Mouse (Mus musculus) heart, embryonic 12.5 days (tissue): ENCODE results near the gene Zbtb44. TPM values are rescaled to one million over a fixed set of nuclear protein-coding genes. Genes with fewer than 3 reads are reported as not detected.

ENCODE experiments used
- ATAC-seq: fragments of 200-750 bp; cut with Nextera tagmentation; 2 replicates; pipeline ENCODE4 v1.8.0; 2017; ENCODE audit warnings: moderate TSS enrichment, moderate library complexity; ENCODE audit not compliant: insufficient number of reproducible peaks, low FRiP score
- H3K27ac ChIP-seq: fragments of 300-500 bp; sonication (generic); 2 replicates; pipeline ENCODE4 v1.5.1; 2016; ENCODE audit warnings: mild to moderate bottlenecking, moderate library complexity; ENCODE audit not compliant: poor library complexity, severe bottlenecking
- H3K27me3 ChIP-seq: fragments of 300-500 bp; sonication (generic); replicated peaks from 2 replicates; pipeline ENCODE4 v1.6.1; 2016; ENCODE audit warnings: mild to moderate bottlenecking, moderate library complexity
- H3K36me3 ChIP-seq: fragments of 300-500 bp; sonication (generic); 2 replicates; pipeline ENCODE4 v1.6.1; 2016; ENCODE audit warnings: mild to moderate bottlenecking, moderate library complexity
- H3K4me1 ChIP-seq: fragments of 300-500 bp; sonication (generic); replicated peaks from 2 replicates; pipeline ENCODE4 v1.6.1; 2016; ENCODE audit warnings: mild to moderate bottlenecking
- H3K4me2 ChIP-seq: fragments of 300-500 bp; sonication (generic); 2 replicates; pipeline ENCODE4 v1.6.1; 2016; ENCODE audit warnings: mild to moderate bottlenecking, moderate library complexity
- H3K4me3 ChIP-seq: fragments of 300-500 bp; sonication (generic); 2 replicates; pipeline ENCODE4 v1.5.1; 2016; ENCODE audit warnings: mild to moderate bottlenecking
- H3K9ac ChIP-seq: fragments of 300-500 bp; sonication (generic); 2 replicates; pipeline ENCODE4 v1.6.1; 2016; ENCODE audit warnings: mild to moderate bottlenecking, moderate library complexity
- H3K9me3 ChIP-seq: fragments of 300-500 bp; sonication (generic); replicated peaks from 2 replicates; pipeline ENCODE4 v1.6.1; 2016; ENCODE audit warnings: mild to moderate bottlenecking, moderate library complexity
- WGBS: fragments of 180-500 bp; shearing (Covaris S2); methylation state at CpG from one replicate; pipeline ENCODE4 v1.1.7; 2016; 5-methylcytosine and 5-hydroxymethylcytosine counted together
- polyA plus RNA-seq: library from polyadenylated mRNA; unstranded; fragments of >200 nt; fragmentation: Nextera tagmentation; extraction: Ambion mirVana; gene quantifications from 2 replicates; pipeline ENCODE4 v1.2.1, GENCODE M21; 2016

Gene Zbtb44
- polyA plus RNA-seq, 1 experiment from 2014 or later: 9.1 TPM

DNA sequence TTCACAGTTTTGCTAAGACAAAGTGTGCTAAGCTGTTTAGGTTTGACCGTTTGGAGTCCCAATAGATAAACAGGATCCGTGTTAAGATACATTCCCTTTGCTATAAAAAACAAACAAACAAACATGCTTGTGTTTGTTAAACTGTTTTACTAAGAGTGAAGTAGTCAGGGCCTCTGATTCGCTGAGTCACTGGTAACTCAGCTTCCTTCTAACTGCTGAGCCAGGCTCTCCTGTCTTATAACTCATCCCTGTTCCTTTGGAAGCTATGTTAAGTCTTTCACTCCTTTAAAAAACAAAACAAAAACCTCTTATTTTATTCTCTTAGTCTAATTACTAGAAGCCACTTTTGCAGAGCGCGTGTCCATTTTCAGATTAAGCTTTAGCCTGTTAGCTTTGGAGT is 41.8 kb downstream of the Zbtb44 start:
- no peak overlapping the region for H3K9ac ChIP-seq
- H3K9me3 ChIP-seq: no peaks in the 10 kb centered on the region
- ATAC-seq: no peak
- no peak overlapping the region for H3K4me2 ChIP-seq
- peaks cover under 1% of the 10 kb centered on the region; the same call in 1 of the 2 replicates for H3K4me1 ChIP-seq
- H3K27me3 ChIP-seq: no peaks in the 10 kb centered on the region
- 85% methylated on average over 5 of the region's 5 CpGs for WGBS
- no peak overlapping the region for H3K4me3 ChIP-seq
- no peak overlapping the region for H3K27ac ChIP-seq
- H3K36me3 ChIP-seq: peaks cover 13% of the 10 kb centered on the region

DNA sequence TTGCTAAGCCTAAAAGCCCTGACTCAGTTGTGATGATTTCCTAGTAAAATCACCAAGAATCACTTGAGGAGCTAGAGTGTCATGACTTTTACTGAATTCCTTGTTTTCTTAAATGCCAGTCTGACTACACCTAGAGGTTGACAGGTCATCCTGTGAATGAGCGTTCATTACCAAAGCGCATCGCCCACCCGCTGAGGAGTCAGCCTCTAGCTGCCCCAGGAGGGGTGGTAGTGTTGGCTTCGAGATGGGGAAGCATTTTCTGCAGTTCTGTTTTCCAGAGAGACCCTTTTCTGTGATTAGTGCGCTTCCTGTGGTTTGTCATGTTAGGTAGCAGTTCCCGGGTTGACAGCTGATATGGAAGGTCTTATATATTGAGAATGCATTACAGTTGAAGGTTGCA is 43.4 kb downstream of the Zbtb44 start:
- H3K27me3 ChIP-seq: no peaks in the 10 kb centered on the region
- ATAC-seq: no peak
- WGBS: 67% methylated on average over 7 of the region's 7 CpGs

DNA sequence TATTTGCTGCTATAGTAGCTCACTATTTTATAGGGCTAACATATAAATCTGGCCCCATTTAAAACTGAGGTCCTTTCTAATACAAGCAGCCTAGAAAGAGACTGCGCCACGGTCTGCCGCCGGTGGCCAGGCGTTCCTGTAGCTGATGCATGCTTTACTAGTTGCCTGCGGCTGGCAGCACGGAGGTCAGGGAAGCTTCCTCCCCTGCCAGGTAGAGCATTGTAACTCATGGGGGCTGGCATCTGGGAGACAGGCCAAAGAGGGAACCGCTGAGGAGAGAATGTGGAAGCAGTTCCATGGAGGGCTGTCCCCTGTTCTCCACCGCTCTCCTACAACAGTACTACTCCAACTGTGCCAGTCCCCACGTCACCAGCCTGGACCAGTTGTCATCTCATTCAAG is 44.4 kb downstream of the Zbtb44 start:
- WGBS: 92% methylated on average over 10 of the region's 10 CpGs
- H3K4me3 ChIP-seq: no peak overlapping the region

More for the DNA sequence above, 43.4 kb downstream of the Zbtb44 start:
- H3K27ac ChIP-seq: no peak overlapping the region
- no peak overlapping the region for H3K4me3 ChIP-seq
- H3K9me3 ChIP-seq: no peaks in the 10 kb centered on the region
- H3K4me2 ChIP-seq: no peak overlapping the region
- peaks cover 7% of the 10 kb centered on the region for H3K4me1 ChIP-seq
- peaks cover 8% of the 10 kb centered on the region for H3K36me3 ChIP-seq
- no peak overlapping the region for H3K9ac ChIP-seq

DNA sequence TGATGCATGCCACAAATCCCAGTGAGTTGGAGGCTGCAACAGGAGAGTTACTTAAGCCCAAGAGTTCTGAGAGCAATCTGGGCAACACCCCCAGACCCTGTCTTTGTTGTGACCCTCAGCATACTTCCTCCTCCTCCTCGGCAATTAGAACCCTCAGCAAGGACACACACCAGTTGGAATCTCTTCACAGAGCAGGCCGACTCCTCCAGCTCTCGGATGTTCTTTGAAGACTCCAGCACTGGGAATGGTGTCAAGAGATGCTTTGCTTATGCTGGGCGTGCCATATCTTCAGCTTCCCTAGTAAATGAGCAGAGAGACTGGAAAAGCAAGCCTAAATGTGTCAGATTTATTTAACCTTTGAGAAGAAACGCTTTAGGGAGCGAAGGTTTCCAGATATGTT is 50.3 kb downstream of the Zbtb44 start:
- Histone ChIP-seq H3K4me2 (no peak overlapping the region), H3K27ac (no peak overlapping the region), H3K9me3 (no peaks in the 10 kb centered on the region), H3K9ac (no peak overlapping the region), H3K4me3 (no peak overlapping the region), H3K36me3 (no peaks in the 10 kb centered on the region), H3K4me1 (peaks cover 10% of the 10 kb centered on the region), H3K27me3 (peaks cover 34% of the 10 kb centered on the region)
- 72% methylated on average over 6 of the region's 6 CpGs for WGBS
- no peak for ATAC-seq

More for the DNA sequence above, 44.4 kb downstream of the Zbtb44 start:
- Histone ChIP-seq H3K27ac (no peak overlapping the region), H3K4me2 (no peak overlapping the region), H3K36me3 (peaks cover 5% of the 10 kb centered on the region; the same call in 1 of the 2 replicates), H3K4me1 (peaks cover 7% of the 10 kb centered on the region), H3K9ac (no peak overlapping the region), H3K9me3 (no peaks in the 10 kb centered on the region), H3K27me3 (0 out of 2 replicates have a peak, but pooled peaks cover 5% of the 10 kb centered on the region)
- ATAC-seq: no peak

DNA sequence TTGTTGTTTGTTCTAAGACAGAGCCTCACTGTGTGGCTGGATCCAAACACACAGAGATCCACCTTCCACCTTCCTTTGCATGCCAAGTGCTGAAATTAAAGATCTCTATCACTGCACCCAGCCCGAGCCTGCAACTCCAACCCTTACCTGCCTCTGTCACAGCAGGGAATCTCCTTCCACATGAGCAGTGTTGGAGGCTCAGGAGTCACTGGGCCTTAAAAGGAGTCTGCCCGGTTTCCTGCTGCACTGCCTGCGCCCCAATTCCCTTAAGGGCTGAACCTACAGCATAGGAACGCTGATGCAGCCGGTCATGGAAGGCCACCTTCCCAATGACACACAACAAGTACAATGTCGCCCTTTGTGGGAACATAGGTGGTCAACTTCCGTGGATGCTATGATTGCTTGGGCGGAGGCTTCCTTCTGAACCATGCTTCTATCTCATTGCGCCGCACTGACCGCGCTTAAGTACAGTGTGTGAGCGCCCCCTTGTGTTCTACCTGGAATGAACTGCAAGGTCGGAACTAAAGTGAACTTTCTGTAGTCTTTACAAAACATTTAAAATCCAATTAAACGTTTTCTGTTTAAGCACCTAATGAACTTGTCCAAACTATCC is 51.7 kb downstream of the Zbtb44 start:
- 8% methylated on average over 15 of the region's 15 CpGs for WGBS
- ATAC-seq: no peak
- peaks cover 10% of the 10 kb centered on the region for H3K4me1 ChIP-seq
- no peaks in the 10 kb centered on the region for H3K36me3 ChIP-seq
- H3K4me3 ChIP-seq: no peak overlapping the region
- H3K9ac ChIP-seq: 0 out of 2 replicates have a peak overlapping the region, but pooled peaks have one; percentile 32
- H3K27ac ChIP-seq: no peak overlapping the region
- H3K4me2 ChIP-seq: peak overlapping the region; percentile 44
- H3K27me3 ChIP-seq: peaks cover 38% of the 10 kb centered on the region
- no peaks in the 10 kb centered on the region for H3K9me3 ChIP-seq

DNA sequence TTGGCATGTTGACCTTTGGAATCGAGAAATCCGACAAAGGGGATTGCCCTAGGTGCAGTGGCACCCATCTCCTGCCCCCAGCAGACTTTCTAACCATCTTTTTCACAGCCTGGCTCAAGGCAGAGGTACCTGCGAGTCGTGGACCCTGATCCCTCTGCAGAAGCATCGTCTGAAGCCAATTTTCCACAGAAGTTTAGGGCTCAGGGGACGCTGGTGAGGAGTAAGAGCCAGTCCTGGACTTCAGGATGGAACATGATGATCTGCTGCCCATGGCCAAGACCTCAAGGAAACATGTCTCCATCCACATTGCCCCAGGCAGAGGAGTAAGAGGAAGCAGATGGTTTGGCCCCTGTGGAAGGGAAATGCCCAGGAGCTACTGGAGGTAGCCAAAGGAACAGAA is 52.3 kb downstream of the Zbtb44 start:
- H3K9me3 ChIP-seq: no peaks in the 10 kb centered on the region
- peaks cover 4% of the 10 kb centered on the region for H3K4me1 ChIP-seq
- peaks cover 44% of the 10 kb centered on the region for H3K27me3 ChIP-seq
- H3K9ac ChIP-seq: no peak overlapping the region
- no peaks in the 10 kb centered on the region for H3K36me3 ChIP-seq
- H3K27ac ChIP-seq: no peak overlapping the region
- no peak for ATAC-seq
- no peak overlapping the region for H3K4me2 ChIP-seq
- no peak overlapping the region for H3K4me3 ChIP-seq
- 74% methylated on average over 6 of the region's 6 CpGs for WGBS

DNA sequence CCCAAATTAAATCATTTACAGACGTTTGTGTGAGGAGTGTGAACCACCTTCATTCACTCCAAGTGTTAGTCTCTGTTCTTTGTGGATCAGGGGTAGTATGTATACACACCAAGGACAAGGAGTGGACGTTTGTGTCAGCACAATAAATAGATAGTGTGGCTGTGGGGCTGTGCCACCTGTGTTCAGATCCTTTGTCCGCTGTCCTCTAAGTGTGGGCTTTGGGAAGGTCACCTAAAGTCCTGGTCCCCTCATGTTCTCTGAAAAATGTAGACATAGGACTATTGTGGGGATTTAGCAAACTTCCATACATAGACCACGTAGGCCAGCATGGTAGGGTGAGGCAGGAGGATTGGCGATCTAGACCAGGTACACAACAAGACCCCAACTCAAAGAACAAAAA is 55.1 kb downstream of the Zbtb44 start:
- Histone ChIP-seq H3K9me3 (no peaks in the 10 kb centered on the region), H3K36me3 (no peaks in the 10 kb centered on the region), H3K9ac (no peak overlapping the region), H3K27ac (no peak overlapping the region), H3K4me2 (no peak overlapping the region), H3K27me3 (peaks cover 43% of the 10 kb centered on the region), H3K4me1 (peaks cover 7% of the 10 kb centered on the region; the same call in 1 of the 2 replicates), H3K4me3 (no peak overlapping the region)
- no peak for ATAC-seq
- 67% methylated on average over 5 of the region's 5 CpGs for WGBS

DNA sequence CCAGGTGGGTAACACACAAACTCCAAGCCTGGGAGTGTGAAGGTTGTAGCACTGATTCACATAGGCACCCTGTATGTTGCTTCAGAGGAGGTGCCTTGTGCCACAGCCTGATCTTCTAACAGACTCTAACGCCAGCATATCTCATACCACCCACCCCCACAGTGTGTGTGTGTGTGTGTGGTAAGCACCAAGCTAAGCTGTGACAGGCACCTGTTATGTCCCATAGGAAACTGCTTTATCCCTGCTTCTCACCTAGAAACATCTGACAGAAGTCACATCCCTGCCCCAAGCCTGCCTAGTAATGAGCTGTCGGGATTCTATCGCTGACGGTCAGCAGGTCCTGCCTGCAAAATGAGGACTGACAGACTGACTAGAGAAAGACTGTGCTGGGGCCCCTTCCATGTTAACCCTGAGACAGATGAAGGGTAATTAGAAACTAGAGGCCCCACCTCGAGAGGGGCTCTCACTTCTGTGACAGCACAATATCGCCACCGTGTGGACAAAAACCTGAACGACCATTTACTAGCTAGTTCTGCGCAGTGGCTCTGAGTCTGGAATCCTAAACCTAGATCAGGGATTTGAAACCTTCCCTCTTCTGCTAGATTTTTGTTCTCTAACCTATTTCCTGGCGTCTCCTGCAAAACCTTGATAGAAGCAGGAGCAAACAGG is 55.8 kb downstream of the Zbtb44 start:
- 11% methylated on average over 10 of the region's 10 CpGs for whole genome bisulfite sequencing
- H3K36me3 ChIP-seq: no peaks in the 10 kb centered on the region
- peaks cover 43% of the 10 kb centered on the region for H3K27me3 ChIP-seq
- no peak overlapping the region for H3K9ac ChIP-seq
- peaks cover 7% of the 10 kb centered on the region; the same call in 1 of the 2 replicates for H3K4me1 ChIP-seq
- H3K4me3 ChIP-seq: no peak overlapping the region
- H3K9me3 ChIP-seq: no peaks in the 10 kb centered on the region
- no peak for ATAC-seq
- no peak overlapping the region for H3K27ac ChIP-seq
- H3K4me2 ChIP-seq: peak overlapping the region; percentile 5; the same call in 1 of the 2 replicates

DNA sequence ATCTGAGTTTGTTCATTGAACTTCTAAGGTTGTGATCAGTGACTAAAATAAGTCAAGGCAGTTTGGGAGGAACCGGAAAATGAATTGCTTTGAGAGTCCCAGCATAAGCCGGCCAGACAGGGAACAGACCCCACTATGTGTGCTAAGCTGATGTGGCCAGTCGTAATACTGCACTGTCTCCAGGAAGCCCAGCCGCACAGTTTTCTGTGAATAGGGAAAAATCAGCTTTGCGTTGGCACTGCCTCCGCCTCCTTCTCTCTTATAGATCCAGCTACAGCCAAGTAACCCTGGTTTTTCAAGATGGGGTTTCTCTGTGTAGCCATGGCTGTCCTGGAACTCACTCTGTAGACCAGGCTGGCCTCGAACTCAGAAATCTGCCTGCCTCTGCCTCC is 56.3 kb downstream of the Zbtb44 start:
- Histone ChIP-seq H3K4me2 (no peak overlapping the region), H3K4me1 (peaks cover 7% of the 10 kb centered on the region; the same call in 1 of the 2 replicates), H3K9me3 (no peaks in the 10 kb centered on the region), H3K36me3 (no peaks in the 10 kb centered on the region), H3K4me3 (no peak overlapping the region), H3K27me3 (peaks cover 43% of the 10 kb centered on the region), H3K9ac (no peak overlapping the region), H3K27ac (no peak overlapping the region)
- WGBS: 77% methylated on average over 7 of the region's 7 CpGs
- ATAC-seq: no peak

DNA sequence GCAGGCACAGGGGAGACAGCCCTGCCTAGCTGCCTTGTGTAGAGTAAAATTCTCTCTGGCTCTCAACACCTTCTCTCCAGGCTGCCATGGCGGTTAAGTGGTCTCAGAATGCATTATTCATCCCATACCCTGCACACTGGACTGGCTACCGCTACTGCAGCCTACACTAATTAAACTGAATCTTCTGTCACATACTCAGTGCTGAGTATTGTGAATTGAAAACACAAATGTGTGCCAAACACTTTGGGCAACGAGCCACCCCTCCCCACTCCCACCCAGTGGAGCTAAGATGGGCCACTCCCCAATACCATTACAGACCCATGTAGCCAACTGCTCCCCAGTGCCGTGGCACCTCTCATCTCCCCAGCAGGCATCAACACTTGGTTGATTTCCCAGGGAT is 57.0 kb downstream of the Zbtb44 start:
- Histone ChIP-seq H3K4me3 (no peak overlapping the region), H3K36me3 (no peaks in the 10 kb centered on the region), H3K4me1 (peaks cover 5% of the 10 kb centered on the region; the same call in 1 of the 2 replicates), H3K27ac (no peak overlapping the region), H3K9ac (no peak overlapping the region), H3K9me3 (no peaks in the 10 kb centered on the region), H3K4me2 (no peak overlapping the region), H3K27me3 (peaks cover 43% of the 10 kb centered on the region)
- 72% methylated on average over 4 of the region's 4 CpGs for WGBS
- ATAC-seq: no peak

DNA sequence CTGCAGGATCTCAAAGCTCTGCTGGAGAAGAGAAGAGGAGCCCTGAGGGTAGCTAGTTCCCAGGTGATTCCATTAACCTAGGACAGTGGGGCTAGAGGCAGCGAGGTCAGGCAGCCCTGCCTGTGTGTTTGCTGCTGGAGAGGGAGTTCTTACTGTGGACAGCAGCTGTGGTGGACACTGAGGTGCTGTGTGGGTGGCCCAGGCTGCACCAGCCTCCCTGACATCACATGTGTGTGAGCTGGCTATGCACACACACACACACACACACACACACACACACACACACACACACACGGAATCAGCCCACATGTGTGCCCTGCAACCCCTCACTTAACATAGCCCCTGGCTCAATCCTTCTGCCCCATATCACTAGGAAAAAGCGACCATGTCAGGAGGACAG is 57.7 kb downstream of the Zbtb44 start:
- no peak for ATAC-seq

More for the DNA sequence above, 57.7 kb downstream of the Zbtb44 start:
- no peak overlapping the region for H3K4me2 ChIP-seq
- 34% methylated on average over 3 of the region's 3 CpGs for WGBS
- H3K9ac ChIP-seq: no peak overlapping the region
- peaks cover 5% of the 10 kb centered on the region; the same call in 1 of the 2 replicates for H3K4me1 ChIP-seq
- no peaks in the 10 kb centered on the region for H3K36me3 ChIP-seq
- no peak overlapping the region for H3K27ac ChIP-seq
- H3K27me3 ChIP-seq: peaks cover 38% of the 10 kb centered on the region
- no peaks in the 10 kb centered on the region for H3K9me3 ChIP-seq
- H3K4me3 ChIP-seq: no peak overlapping the region
